Mouse (Mus musculus) cerebellum, adult 18-20 months (tissue): ENCODE measurements around the gene Trp53rkb.
"Not testable (repeated sequence)": the region's sequence is repeated elsewhere in the genome, so short reads cannot be mapped to it uniquely, and the experiment has no call there.

ENCODE experiments used
- DNase-seq, 2 experiments: peaks; one replicate each; pipeline ENCODE4 v3.0.0; 2021

Gene Trp53rkb

DNA sequence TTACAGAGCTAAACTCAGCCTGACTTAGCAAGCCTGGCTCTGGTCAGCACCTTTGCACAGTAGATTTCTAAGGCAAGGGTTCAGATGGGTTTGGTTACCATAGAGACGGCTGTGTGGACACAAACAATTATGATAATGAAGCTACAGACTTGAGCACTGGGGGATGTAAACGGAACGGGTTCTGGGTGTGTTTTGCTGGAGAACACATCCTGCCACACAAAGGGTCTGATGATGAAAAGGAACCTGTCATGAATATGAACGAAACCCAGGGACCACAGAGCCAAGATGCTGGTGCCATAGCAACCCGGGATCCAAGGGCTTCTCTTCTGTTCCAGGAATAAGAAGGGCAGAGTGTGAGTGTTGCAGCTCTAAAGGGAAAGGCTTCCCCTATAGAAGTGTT, at the start of gene Trp53rkb:
Gene Trp53rkb, plus strand, starts transcription at position 177 of the 400 bp plus-strand sequence.
- DNase-seq = no peak

DNA sequence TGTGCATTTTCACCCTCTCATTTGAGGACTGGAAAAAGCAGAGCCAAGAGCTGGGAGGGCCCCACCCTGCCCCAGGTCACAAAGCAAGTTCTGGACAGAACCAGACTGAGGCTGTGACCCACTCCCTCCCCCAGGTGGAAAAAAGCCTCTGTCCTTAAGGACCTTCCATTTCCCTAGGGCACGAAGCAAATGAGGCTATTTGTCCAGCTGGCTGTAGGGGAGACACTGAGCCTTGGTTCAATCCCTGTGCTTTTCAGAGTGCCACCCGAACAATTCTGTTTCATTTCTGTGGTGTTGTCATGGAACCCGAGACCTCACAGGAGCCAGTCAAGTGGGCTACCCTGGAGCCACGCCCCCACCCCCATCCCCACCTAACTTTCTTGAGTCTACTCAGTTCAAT, 48.8 kb upstream of the Trp53rkb start:
- no peak for DNase-seq

DNA sequence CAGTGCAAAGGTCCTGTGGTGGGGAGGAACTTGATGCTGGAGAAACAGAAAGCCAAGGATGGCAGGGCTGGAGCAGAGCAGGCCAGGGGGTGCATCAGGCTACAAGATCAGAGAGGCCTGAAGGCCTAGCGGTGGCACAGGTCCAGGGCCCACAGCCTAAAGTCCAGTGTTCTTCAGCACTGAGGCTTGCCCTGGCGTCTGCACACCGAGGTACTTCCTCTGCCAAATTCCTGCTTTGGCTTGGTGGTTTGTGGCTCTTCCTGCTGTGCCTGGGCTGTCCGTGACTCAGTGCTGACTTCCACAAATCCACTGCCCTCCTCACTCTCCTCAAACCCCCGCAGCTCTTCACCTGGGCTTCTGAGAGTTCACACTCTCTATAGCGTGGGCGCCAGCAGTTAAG, 47.9 kb upstream of the Trp53rkb start:
- peak; percentile 11 to 14 for DNase-seq

DNA sequence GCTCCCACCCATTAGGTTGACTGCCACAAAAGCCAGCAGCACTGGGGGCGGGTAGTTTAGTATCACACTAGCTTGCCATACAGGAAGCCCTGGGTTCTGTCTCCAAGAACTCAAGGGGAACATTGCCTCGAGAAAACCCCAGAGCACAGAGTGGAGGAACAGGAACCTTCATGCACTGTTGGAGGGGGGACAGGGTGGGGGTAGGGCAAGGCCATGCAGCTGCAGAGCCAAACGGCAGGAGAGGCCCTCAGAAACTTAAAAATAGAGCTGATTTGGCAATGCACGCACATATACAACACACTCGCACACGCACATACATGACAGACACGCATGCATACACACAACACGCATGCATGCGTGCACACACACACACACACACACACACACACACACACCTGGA, 46.5 kb upstream of the Trp53rkb start:
- no peak for DNase-seq

DNA sequence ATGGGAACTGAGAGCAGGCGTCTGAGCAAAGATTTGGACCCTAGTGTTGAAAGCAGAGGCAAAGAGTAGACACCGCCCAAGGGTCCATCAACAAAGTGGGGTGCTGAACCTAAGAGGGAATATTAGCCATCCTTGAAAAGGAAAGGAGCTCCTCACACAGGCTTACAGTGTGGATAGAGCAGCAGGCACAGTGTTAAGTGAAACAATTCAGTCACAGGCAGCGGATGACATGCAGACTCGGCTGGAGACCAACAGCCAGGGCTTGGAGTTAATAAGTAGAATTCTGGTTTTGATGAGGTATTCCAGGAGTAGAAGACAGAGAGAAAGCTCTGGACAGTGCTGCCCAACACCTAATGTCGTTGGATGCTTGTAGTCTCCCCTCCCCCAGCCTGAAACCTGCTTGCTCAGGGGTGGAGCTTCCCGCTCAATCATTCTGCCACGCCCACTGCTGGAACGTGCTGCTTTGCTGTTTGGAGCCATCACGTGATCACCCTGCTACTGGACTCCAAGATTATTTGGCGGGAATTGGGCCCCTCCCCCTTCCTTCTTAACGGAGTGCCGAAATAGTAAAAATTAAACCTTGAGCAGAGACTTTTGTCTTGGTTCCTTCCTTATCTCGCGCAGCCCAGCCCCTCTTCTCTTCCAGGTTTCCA, 45.9 kb upstream of the Trp53rkb start:
- not testable (repeated sequence) for DNase-seq

DNA sequence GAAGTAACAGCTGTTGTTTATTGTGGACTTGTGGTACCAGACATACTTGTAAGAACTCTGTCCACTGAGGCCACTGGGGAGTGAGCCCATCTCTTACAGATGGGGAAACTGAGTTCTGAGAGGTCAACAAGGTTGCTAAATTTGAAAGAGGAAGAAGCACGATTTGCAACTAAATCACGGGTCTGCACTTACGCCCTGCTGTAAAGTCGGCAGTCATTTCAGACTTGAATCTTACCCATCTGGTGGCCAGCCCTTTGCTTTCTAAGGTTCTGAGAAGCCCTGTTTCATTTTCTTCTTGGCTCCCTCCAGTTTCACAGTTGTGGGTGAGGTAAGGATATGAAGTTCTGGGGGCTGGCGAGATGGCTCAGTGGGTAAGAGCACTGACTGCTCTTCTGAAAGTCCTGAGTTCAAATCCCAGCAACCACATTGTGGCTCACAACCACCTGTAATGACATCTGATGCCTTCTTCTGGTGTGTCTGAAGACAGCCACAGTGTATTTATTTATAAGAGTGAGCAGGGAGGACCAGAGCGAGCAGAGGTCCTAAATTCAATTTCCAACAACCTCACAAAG, 41.6 kb upstream of the Trp53rkb start:
- no peak for DNase-seq

DNA sequence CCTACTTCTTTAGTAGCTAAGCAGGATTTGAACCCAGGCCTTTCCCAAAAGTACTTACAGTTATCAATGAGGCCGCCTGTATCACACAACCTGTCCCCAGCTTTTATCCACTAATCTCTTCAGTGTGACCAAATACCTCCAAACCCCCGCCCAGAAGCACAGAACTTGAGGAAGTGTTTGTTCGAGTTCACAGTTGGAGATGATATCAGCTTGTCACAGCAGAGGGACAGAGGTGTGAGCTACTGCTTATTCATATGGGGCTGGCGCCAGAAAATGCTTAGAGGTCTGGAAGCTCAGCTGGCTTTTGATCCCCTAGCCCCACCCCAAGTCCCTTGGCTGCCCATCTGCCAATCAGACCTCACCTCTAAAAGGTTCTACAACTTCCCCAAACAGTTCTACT, 38.1 kb upstream of the Trp53rkb start:
- DNase-seq = no peak

DNA sequence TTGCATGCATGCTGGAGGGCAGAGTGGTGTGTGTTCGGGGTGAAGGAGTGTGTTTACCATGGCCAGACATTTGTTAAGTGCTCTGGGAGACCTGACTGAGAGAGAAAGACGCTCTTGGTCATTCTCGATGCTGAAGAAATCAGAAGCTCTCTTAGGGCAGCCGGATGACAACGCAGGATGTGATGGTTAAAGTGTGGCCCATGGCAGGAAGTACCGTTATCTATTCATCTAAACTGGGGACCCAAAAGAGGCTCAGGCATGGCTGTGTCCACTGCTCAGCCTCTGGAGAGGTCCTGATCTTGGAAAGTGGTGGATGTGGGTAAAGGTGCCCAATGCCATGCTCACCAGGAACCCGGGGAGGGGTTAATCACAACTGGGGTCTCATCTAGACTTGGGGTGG, 37.6 kb upstream of the Trp53rkb start:
- no peak for DNase-seq

DNA sequence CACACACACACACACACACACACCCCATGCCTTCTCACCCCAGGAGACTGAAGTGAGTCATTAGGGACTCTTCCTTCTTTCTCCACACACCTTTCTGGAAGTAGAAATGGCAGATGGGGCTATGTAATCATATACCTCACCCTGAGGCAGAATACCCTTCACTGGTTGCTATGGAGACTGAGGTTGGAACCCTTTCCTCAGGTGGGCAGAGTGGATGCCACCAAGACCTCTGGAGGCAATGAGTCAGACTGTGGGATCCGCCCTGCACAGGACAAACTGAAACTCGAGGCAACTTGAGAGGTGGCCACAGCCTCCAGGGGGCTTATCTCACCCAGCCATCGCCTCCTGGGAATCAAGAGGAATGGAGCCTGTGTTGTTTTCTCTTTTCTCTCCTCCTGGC, 34.4 kb upstream of the Trp53rkb start:
- DNase-seq = no peak

DNA sequence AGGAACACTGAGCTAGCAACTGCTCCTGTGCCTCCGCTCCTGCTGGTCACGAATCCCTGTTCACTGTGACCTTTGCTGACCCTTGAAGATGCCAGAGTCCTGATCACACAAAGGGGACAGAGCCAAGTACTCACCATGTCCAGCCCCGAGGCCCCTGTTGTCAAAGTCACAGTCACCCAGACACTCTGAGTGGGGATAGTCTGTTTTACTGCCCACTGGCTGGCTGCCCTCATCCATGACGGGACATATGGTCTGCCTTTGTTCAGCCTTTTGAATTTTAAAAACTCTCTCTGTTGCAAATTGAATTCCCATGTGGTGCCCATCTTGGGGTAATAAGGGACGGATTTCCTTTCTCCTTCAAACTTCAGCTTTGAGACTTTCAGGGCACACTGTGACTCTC, 28.3 kb upstream of the Trp53rkb start:
- no peak for DNase-seq

DNA sequence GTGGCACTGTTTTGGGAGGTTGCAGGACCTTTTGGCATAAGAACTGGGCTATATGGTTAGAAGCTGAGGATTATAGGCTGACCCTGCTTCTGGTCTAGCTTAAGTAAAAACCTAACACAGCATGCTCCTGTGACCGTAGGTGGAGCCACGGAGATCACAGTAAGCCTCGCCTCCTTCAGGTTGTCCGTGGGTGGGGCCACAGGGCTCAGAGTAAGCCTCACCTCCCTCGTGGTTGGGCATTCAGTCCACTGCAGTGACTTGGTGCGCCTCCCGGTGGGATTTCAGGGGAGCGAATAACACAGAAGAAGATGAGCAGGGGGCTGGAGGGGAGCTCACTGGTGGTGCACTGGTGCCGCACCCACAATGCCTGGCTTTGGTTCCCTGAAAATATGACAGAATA, 24.7 kb upstream of the Trp53rkb start:
- DNase-seq = no peak

DNA sequence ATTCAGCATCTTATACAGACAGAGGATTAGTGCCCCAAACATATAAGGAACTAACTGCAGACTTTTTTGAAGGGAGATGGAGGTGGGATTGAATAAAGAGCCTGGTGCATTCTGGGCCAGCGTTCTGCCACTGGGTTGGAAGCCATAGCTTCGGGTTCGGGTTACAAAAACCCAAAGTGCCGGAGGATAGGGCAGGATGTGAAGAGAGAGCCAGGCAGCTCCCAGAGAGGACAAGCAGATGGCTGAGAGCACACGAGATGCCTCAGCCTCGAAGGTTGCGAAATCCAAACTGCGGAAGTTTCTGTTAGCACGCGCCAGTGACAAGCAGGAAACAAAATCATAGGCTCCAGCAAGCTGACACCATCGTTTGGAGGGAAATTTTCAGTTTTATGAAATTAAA, 20.9 kb upstream of the Trp53rkb start:
- no peak for DNase-seq

DNA sequence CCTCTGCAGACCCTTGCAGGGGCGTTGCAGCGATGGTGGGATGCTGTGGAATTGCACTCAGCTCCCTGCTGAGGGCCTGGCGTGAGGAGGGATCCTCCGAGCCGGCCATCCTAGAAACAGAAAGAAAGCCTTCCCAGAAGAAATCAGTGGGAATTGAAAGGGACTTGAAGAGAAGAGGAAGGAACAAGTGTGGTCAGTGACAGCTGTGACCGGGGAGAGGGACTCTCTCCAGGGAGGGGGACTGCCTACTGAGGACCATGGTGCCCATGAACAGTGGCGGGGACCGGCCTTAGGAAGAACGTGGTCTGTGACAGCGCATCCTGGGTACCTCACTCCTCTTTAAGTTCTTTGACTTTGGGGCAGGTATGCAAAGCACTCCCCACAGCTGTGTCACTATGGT, 18.7 kb upstream of the Trp53rkb start:
- DNase-seq = no peak

DNA sequence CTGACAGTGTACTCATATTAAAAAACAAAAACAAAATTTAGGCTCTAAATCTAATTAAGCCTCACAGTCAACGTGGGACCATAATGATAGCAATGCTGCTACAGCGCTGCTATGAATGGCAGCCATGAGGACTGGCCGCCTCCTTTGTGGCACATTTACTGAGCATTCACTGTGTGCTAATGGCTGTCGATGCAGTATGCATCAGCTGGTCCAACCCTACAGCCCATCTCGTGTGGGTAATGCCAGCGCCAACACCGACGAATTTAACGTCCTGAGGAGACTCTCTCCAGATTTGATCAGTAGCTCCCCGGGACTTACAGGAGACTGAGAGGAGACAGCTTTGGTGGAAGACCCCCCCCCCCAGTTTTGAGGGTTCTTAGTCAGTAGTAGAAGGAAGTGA, 18.1 kb upstream of the Trp53rkb start:
- DNase-seq = no peak

DNA sequence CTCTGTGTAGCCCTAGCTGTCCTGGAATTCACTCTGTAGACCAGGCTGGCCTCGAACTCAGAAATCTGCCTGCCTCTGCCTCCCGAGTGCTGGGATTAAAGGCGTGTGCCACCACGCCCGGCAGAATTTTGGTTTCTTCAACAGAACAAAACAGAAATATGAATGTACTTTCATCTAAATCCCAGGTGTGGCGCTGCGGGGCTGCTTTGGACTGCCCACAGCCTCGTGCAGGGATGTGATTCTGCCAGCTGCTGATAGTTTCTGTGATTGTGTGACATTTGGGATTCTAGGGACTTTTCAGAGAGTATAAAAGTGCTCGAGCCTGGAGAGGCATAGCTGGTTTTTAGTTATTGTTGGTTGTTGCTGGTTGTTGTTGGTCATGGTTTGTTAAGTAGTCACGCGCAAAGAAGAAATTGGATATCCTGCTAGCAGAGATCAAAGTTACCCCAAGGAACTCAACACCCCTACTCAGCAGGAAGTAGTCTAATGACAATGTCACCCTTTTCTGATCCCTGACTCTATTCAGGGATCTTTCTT, 16.9 kb upstream of the Trp53rkb start:
- DNase-seq = no peak

DNA sequence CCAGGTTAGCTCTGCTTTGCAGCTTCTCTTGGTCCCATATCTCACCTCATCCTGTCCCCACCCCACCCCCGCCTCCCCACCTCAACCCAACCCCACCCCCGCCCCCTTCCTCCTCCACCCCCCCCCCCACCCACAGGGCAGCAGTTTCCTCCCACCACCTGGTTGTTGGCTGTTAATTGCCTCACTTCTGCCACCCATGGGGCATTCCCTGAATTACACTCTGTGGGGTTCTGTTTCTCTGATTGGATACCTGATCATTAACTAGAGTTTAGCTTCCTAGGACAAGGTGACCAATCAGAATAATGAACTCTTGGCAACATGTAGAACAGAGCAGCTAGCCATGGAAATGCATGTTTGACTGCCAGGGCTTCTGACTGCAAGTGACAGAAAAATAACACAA, 16.1 kb upstream of the Trp53rkb start:
- DNase-seq = no peak

DNA sequence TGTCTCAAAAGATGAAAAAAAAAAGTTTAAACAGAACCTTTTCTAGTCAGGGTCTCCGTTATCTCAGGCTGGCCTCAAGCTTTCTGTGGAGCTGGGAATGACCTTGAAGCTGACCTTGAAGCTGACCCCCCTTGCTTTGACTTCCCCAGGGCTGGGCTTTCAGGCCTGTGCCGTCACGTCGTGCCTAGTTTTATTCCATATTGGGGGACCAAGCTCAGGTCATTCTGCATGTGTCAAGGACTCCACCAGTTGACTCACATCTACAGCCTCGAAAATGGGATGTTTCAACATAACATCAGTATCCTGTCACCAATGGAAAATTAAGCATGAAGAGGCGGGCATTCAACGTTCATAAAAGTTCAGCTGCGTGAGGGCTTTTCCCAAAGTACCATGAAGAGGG, 12.4 kb upstream of the Trp53rkb start:
- no peak for DNase-seq

DNA sequence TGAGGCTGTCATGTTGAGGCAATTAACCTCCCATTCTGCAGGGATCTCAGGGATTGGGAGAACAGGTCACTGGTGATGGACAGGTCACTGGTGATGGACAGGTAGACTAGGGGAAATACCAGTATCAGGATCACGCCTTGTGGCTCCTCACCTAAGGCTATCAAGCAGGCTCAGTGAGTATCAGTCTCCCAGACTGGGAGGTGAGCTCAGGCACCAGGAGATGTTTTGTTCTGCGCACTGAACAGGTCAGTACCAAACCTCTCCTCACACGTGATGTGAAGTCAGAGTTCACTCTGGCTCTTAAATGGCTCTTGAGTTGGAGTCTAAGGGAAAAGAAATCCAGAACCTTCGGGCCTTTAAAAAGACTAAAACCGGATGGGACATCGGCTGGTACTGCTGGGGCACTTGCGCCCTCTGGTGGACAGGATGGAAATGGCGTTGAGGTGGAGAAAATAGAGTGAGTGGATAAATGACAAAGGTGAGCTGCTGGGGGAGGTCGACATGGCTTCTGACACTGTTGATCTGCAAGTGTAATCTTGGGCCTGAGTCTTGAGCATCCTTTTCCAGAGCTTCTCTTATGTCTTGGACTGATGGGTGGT, 11.3 kb upstream of the Trp53rkb start:
- peak; percentile 69 to 83 for DNase-seq

DNA sequence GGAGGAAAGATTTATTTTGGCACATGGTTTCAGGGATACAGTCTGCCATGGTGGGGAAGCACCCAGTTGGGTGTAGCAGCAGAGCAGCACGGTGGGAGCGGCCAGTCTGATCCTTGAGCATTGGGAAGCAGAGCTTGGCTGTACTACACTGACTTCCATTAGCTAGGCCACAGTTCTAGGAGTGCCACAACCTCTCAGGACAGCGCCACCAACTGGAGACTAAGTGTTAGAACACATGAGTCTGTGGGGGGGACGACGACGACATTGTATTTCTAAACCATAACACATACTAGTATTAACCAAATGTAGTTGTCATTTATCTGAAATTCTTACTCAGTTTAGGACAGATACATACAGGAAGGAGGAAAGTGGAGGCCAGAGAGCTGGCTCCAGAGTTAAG, 8.0 kb upstream of the Trp53rkb start:
- no peak for DNase-seq

DNA sequence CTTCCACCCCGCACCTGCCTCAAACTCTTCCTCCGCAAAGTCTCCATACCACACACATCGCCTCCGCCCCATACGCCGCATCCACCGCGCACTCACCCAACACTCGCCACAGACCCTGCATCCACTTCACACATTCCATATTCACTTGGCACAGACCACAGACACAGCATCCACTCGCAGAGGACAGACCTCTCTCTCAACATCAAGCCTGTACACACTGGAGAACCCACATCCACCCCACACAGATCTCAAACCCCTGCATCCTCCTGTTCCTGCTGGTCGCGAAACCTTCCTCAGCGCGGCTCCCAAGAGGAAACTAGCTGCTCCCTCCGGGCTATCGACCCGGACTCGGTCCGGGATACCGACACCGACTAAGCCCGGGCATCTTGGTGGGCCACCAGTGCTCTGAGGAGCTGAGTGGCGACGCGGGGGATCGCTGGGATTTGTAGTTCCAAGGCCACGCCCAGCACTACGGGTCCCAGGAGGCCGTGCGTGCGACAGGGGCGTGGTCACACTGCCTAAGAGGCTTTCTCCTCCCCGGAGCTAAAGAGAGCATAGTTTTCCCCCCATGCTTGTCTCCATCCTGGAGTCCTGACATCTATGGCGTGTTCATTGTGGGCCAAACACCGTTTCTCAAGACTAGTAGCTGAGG, 5.9 kb upstream of the Trp53rkb start:
- peak; percentile 93 to 94 for DNase-seq

DNA sequence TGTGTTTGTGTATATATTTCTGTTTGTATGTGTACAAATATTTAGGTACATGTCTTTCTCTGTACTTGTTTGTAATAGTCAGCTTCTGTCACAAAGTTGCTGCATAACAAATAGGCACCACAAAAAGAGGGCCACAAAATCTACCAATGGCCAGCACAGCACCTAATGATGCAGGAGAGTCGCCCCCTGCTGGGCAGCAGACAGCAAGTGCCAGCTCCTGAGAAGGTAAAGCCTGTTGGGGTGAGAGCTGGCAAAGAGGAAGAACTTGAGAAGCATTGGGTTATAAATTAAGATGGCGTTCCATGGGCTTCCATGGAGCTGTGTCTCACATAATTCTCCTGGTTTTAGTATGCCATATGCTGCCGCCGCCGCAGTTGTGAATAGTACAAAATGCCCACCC, 593 bp upstream of the Trp53rkb start:
- no peak for DNase-seq

DNA sequence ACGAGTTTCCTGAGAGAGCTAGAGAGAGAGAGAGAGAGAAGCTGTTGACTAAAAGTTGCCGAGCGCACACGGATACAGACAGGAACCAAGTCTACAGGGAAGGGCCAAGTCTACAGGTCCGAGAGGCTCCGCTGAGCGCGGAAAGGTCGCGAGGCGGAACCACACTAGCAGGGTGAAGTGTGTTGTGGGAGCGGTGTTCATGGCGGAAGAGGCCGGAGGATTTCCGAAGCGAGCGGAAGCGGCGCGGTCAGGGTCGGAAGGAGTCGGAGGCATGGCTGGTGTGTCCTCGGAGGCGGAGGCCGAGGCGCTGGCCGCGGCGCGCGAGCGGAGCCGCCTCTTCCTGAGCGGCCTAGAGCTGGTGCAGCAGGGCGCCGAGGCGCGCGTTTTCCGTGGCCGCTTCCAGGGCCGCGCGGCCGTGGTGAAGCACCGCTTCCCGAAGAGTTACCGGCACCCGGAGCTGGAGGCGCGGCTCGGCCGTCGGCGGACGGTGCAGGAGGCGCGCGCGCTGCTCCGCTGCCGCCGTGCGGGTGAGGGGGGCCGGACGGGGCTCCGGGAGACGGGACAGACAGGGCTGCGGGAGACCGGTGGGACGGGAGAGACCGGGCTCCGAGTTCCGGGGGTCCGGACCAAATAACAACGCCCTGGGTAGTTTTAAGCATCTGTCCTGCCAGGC, 1.3 kb downstream of the Trp53rkb start:
- DNase-seq = peak; percentile 80 to 87
